Mouse (Mus musculus): ENCODE results near the gene Lpcat1. TPM values are rescaled to one million over a fixed set of nuclear protein-coding genes. Genes with fewer than 3 reads are reported as not detected.

Lpcat1 gene
- polyA plus RNA-seq (2015; fragmentation: Nextera tagmentation; extraction: Ambion mirVana): 64.4 and 66.7 TPM in 2 replicates

- peak within 1 kb of the TSS; percentile 97 for H3K27ac ChIP-seq
- H3K4me2 ChIP-seq: peak within 1 kb of the TSS; percentile 84
- 0% methylated on average over 35 of the region's 35 CpGs for WGBS
- no peaks in the 10 kb centered on the region for H3K9me3 ChIP-seq
- H3K9ac ChIP-seq: peak within 1 kb of the TSS; percentile 96
- peak within 1 kb of the TSS; percentile 87 for H3K4me3 ChIP-seq
- no peaks in the 10 kb centered on the region for H3K36me3 ChIP-seq (replicated peaks)
- H3K4me1 ChIP-seq: peaks cover 29% of the 10 kb centered on the region
- ATAC-seq (replicated peaks): peak; percentile 97
- H3K27me3 ChIP-seq (replicated peaks): no peaks in the 10 kb centered on the region
Observed at GRCm38 (mm10) chr13:73467034-73467420, at the start of gene Lpcat1. Gene Lpcat1, plus strand, starts transcription at chr13:73467197.

DNA sequence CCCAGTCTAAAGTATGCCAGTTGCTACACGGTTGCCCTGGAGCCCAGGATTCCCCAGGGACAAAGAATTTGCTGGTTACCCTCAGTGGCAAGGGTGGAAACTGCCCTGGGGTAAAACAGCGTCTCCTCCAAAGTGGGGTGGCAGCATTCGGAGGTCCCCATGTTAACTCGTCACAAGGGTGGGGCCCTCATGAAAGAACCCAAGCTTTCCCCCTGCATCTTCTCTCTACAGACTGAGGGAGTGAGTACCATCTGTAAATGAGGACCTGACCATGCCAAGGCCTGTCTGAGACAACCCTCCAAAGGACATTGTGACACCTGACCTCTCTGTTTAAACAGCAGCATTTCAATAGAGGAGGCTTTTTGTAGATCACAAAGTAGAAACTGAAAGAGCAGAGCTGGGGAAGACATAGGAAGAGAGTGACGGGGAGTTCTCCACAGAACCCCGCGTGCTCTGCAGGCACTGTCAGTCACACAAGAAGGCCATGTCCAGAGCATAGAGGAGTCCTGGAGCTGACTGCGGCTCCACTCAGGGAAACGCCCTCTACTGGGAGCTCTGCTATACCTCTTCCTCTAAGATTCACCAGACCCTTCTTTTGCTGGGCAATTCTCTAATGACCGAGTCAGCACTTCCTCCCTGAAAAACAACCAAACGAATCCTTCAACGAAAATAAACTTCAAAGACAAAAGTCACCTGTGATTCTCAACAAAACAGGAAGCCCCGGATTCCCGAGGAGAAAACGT lies 49.3 kb upstream of the Lpcat1 start:
- no peak overlapping the region for H3K27ac ChIP-seq
- H3K4me3 ChIP-seq: no peak overlapping the region
- no peaks in the 10 kb centered on the region for H3K36me3 ChIP-seq (replicated peaks)
- H3K4me2 ChIP-seq: no peak overlapping the region
- no peaks in the 10 kb centered on the region for H3K4me1 ChIP-seq
- H3K27me3 ChIP-seq (replicated peaks): no peaks in the 10 kb centered on the region
- ATAC-seq (replicated peaks): 0 out of 2 replicates have a peak, but pooled peaks have one; percentile 42
- no peak overlapping the region for H3K9ac ChIP-seq
- 39% methylated on average over 15 of the region's 15 CpGs for WGBS
- no peaks in the 10 kb centered on the region for H3K9me3 ChIP-seq

DNA sequence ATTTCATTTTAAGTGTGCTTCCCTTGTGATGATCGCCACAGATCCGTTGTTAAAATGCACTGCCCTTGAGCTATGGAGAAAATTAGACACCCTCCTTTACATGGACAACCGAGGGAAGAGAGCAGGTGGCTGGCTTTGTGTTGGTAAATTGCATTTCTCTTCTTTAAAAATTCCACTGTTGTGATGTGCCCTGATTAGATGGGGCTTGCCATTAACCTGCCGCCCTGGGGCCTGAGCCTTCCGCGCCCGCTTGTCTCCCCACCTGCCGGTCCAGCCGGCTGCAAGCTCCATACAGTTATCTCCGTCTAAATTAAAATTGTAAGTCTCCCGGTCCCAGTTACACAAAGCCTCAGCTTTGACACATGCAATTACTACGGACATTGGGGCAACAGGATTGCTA lies 48.7 kb upstream of the Lpcat1 start:
- 0 out of 2 replicates have a peak, but pooled peaks have one; percentile 17 for ATAC-seq (replicated peaks)
- WGBS: 32% methylated on average over 12 of the region's 12 CpGs
- H3K27me3 ChIP-seq (replicated peaks): no peaks in the 10 kb centered on the region
- no peak overlapping the region for H3K9ac ChIP-seq
- no peaks in the 10 kb centered on the region for H3K4me1 ChIP-seq
- no peaks in the 10 kb centered on the region for H3K36me3 ChIP-seq (replicated peaks)
- H3K4me2 ChIP-seq: no peak overlapping the region; the same call in 1 of the 2 replicates
- no peak overlapping the region for H3K4me3 ChIP-seq
- H3K9me3 ChIP-seq: no peaks in the 10 kb centered on the region
- 0 out of 2 replicates have a peak overlapping the region, but pooled peaks have one; percentile 5 for H3K27ac ChIP-seq

DNA sequence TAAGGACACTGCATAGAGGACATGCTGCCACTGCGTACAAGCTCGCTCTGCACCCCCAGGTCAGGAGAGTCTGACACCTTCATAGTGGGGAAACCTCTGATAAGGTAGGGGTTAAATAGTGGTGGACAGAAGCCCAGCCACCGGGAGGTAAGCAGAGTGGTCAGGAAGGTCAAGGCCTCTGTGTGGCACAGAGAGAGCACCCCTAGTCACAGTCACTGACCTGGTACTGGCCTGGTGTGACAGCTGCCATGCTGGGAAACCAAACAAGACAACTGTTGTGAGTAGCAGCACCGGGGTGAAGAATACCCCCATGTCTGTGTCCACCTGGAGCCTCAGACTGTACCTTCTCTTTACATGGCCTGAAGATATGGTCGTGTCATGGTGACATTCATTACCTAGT lies 47.8 kb upstream of the Lpcat1 start:
- ATAC-seq (replicated peaks): no peak
- Histone ChIP-seq H3K4me3 (no peak overlapping the region), H3K4me2 (no peak overlapping the region), H3K4me1 (no peaks in the 10 kb centered on the region), H3K36me3 (replicated peaks) (no peaks in the 10 kb centered on the region), H3K27ac (no peak overlapping the region), H3K9me3 (no peaks in the 10 kb centered on the region), H3K27me3 (replicated peaks) (no peaks in the 10 kb centered on the region), H3K9ac (no peak overlapping the region)
- WGBS: 77% methylated on average over 5 of the region's 5 CpGs

DNA sequence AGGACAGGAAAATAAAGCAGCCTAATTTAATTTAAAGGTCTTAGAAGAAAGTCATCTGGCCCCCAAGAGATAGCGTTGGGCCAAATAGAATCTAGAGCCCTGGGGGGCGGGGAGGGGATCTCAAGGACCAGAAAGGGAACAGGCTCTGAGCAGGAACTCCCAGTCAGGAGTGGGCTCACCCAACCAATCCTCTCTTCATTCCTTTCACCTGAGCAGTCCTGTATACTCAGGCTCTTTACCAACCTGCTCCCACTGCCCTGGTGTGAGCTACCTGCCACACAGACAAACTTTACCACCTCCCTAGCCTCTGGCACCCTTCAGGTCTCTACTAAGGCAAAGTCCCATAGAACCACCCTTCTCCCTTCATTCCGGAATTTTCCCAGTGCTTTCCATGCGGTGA lies 44.0 kb upstream of the Lpcat1 start:
- H3K27me3 ChIP-seq (replicated peaks): no peaks in the 10 kb centered on the region
- H3K27ac ChIP-seq: no peak overlapping the region
- H3K9me3 ChIP-seq: no peaks in the 10 kb centered on the region
- no peak for ATAC-seq (replicated peaks)
- no peak overlapping the region for H3K9ac ChIP-seq
- H3K36me3 ChIP-seq (replicated peaks): no peaks in the 10 kb centered on the region
- no peak overlapping the region for H3K4me2 ChIP-seq
- peaks cover 3% of the 10 kb centered on the region; the same call in 1 of the 2 replicates for H3K4me1 ChIP-seq
- no peak overlapping the region for H3K4me3 ChIP-seq
- 74% methylated on average over 4 of the region's 4 CpGs for WGBS

DNA sequence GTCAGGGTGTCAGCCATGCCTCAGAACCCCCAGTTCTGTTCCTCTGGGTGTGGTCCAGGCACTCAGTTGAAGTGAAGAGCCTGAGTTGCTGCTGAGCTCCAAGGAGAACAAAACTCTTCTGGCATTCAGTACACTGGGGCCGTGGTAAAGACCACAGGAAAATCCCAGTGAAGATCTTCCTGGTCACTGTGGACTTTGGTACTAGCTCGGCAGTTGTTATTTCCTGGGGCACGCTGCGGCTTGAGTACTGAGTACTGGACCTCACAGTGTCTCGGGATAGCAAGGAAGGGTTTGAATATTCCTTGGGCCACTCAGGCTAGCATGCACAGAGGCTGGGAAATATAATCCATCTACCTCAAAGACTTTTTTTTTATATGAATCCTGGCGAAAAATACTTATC lies 42.0 kb upstream of the Lpcat1 start:
- no peak overlapping the region for H3K4me2 ChIP-seq
- 78% methylated on average over 6 of the region's 6 CpGs for WGBS
- no peak overlapping the region for H3K27ac ChIP-seq
- no peaks in the 10 kb centered on the region for H3K36me3 ChIP-seq (replicated peaks)
- H3K9ac ChIP-seq: no peak overlapping the region
- H3K9me3 ChIP-seq: no peaks in the 10 kb centered on the region
- no peak overlapping the region for H3K4me3 ChIP-seq
- peaks cover 3% of the 10 kb centered on the region; the same call in 1 of the 2 replicates for H3K4me1 ChIP-seq
- H3K27me3 ChIP-seq (replicated peaks): no peaks in the 10 kb centered on the region
- no peak for ATAC-seq (replicated peaks)

DNA sequence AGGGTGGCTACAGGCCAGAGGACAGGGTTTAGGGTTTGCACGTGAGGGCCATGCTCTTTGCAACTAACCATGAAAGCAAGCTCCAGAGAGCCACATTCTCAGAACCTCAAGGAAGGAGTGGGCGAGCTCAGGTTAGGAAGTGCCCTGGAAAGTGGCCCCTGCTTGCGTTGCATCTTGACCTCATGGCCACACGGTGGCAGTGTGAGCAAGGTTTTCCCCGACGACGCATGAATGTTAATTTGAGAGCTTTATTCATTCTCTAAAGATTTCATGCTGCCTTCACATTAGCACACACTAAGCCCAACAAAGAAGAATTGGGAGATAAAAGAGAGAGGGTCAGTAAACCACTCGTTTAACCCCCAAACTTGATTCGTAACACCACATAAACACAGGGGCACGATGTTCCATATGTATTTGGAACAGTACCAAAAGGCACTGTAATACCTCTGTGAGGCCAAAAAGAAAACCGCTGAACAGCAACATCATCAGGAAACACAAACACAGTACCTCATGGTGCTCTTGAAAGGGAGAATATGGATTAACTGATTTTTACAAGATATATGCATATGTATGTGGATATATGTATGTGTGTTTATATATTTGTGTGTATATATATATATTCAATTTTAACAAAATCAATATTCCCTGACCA lies 41.0 kb upstream of the Lpcat1 start:
- H3K27ac ChIP-seq: no peak overlapping the region
- H3K4me3 ChIP-seq: no peak overlapping the region
- ATAC-seq (replicated peaks): peak; percentile 63
- no peaks in the 10 kb centered on the region for H3K27me3 ChIP-seq (replicated peaks)
- H3K4me2 ChIP-seq: peak overlapping the region; percentile 35
- H3K4me1 ChIP-seq: peaks cover 3% of the 10 kb centered on the region; the same call in 1 of the 2 replicates
- H3K9ac ChIP-seq: 0 out of 2 replicates have a peak overlapping the region, but pooled peaks have one; percentile 11
- no peaks in the 10 kb centered on the region for H3K9me3 ChIP-seq
- H3K36me3 ChIP-seq (replicated peaks): no peaks in the 10 kb centered on the region
- 6% methylated on average over 11 of the region's 11 CpGs for WGBS

DNA sequence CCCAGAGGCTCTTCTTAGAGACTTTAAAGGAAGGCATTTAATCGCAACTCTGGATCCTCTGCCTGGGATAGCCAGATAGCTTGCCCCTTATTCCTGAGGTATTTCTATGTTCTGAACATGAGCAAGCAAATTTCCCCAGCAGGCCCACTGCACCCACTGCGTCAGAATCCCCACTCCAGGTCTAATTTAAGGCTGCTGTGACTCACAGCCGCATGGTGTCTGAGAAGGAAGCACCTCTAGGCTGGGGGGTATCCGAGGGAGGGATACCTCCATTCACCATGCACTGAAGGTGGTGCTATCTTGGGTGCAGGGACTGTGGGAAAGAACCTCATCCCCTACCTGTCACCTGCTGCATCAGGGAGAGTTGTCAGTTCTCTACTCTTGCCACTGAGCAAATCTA lies 40.4 kb upstream of the Lpcat1 start:
- Histone ChIP-seq H3K9me3 (no peaks in the 10 kb centered on the region), H3K4me1 (peaks cover 3% of the 10 kb centered on the region; the same call in 1 of the 2 replicates), H3K4me3 (no peak overlapping the region), H3K27ac (no peak overlapping the region), H3K4me2 (no peak overlapping the region), H3K36me3 (replicated peaks) (no peaks in the 10 kb centered on the region), H3K9ac (no peak overlapping the region), H3K27me3 (replicated peaks) (no peaks in the 10 kb centered on the region)
- WGBS: 73% methylated on average over 4 of the region's 4 CpGs
- peak; percentile 62; the same call in 1 of the 2 replicates for ATAC-seq (replicated peaks)

DNA sequence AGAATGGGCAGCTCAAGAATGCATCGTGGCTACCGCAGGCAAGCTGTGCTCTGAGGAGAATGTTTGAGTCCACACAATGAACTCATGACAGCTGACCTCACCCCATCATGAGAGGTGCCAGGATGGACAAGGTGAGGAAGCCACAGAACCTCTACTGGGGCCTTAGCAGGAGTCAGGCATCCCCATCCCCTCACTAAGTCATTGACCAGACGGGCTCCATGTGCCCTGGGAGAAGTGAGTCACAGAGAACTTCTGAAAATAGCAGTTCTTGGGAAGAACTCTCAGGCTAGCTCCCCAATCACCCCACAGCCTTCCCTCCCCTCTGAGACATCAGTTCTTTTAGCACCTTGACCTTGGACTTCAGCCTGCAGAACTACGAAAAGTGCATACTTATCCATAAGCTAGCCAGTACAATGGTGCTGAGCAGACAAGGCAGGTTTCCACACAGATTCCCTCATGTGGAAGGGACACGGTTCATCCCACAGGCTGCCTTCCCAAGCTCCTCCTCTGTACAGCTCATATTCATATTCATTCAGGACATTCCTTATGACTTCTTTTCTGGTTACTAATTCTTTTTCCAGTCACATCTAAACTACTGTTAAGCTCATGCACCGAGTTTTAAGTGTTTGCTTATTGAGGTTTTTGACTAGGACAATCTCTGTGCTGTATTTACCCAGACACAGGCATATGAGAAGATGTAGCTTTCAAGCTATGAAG lies 37.2 kb upstream of the Lpcat1 start:
- no peak overlapping the region for H3K4me2 ChIP-seq
- peaks cover 3% of the 10 kb centered on the region; the same call in 1 of the 2 replicates for H3K4me1 ChIP-seq
- H3K27me3 ChIP-seq (replicated peaks): no peaks in the 10 kb centered on the region
- no peaks in the 10 kb centered on the region for H3K9me3 ChIP-seq
- no peaks in the 10 kb centered on the region for H3K36me3 ChIP-seq (replicated peaks)
- no peak overlapping the region for H3K9ac ChIP-seq
- H3K27ac ChIP-seq: no peak overlapping the region
- H3K4me3 ChIP-seq: no peak overlapping the region
- ATAC-seq (replicated peaks): no peak
- 74% methylated on average over 6 of the region's 6 CpGs for WGBS

DNA sequence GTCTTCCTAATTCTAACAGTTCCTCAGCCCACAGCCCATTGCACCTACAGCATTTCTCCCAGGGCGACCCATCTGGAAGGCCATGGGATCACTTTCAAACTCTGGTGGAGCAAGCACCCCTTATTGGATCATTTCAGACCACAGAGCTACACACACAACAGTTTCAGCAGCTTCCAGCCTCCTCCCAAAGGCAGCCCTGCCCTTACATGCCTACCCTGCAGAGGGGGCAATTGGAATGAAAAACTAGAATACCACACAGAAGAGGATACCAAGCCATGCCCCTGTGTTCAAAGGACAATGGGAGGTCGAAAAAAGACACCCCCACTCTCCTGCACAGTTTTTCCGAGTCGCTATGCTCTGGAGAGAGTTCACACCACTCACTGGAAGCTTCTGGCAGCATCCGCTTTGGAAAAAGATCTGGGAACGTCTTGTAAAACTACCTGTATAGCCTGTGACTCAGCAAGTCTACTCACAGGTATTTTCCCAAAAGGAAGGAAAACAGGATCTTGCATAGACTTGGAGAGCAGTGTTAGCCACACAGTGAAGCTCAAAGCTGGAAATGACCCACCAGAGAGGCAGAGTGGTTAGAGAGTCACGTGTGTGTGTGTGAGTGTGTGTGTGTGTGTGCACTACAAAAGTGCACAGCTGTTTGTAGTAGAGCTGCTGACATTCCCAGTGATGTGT lies 34.4 kb upstream of the Lpcat1 start:
- WGBS: 80% methylated on average over 7 of the region's 7 CpGs
- Histone ChIP-seq H3K36me3 (replicated peaks) (no peaks in the 10 kb centered on the region), H3K9ac (no peak overlapping the region), H3K4me2 (no peak overlapping the region), H3K27me3 (replicated peaks) (no peaks in the 10 kb centered on the region), H3K27ac (no peak overlapping the region), H3K9me3 (no peaks in the 10 kb centered on the region), H3K4me3 (no peak overlapping the region), H3K4me1 (no peaks in the 10 kb centered on the region)
- no peak for ATAC-seq (replicated peaks)

- Histone ChIP-seq H3K4me1 (no peaks in the 10 kb centered on the region), H3K9me3 (no peaks in the 10 kb centered on the region), H3K27me3 (replicated peaks) (no peaks in the 10 kb centered on the region), H3K9ac (no peak overlapping the region), H3K36me3 (replicated peaks) (no peaks in the 10 kb centered on the region), H3K27ac (no peak overlapping the region), H3K4me3 (no peak overlapping the region), H3K4me2 (no peak overlapping the region)
- 82% methylated on average over 15 of the region's 15 CpGs for whole genome bisulfite sequencing
- ATAC-seq (replicated peaks): no peak
Observed at GRCm38 (mm10) chr13:73433681-73434535, 33.1 kb upstream of the Lpcat1 start.

Data from midbrain, embryonic 15.5 days (tissue).